ENCODE assay signal across 10 mouse cellular contexts in the genomic region with DNA sequence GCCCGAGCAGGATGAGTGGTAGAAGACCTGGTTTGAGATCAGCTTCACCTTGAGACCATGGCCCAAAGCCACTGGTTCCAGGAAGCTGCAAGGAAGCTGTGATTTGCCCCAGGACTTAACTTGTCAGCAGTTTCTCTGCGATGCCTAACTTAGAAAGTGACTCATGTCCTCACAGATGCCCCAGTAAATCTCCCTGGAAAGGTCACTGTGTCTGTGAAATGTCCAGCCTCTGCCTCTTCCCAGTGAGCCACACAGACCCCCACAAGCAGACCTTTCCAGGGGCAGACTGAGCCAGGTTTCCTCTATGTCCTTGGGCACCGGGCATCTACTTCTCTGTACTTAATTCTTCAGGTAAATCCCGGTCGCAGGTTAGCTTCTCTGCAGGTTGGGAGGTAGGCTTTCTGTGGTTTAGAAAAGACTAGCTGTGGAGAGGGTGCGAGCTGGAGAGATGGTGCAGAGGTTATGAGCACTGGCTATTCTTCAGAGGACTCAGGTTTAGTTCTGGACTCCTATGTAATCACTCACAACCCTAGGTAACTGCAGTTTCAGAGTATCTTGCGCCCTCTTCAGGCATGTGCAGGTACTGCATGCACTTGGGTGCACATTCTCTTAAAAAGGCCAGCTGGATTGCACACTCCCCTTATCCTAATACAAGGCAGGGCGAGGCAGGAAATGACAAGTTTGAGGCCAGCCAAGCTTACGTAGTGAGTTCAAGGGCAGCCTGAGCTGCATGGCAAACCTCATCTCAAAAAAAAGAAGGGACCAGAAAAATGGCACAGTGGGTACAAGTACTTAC. TPM values are rescaled to one million over a fixed set of nuclear protein-coding genes. Genes with fewer than 3 reads are reported as not detected.
A peak's percentile ranks its signal among the peaks of the same experiment; 100 is the strongest.
DNase-seq lines count a peak whose midpoint lies in the region; ATAC-seq and TF ChIP-seq lines count a peak whose summit lies in the region.
"Had no signal": no experiment of that assay in that cellular context is flagged by ENCODE, and none has a peak within 500 bp of the region (broad histone marks: within the 10 kb centered on the region; RNA-seq: fewer than 3 reads in every experiment).

No protein-coding gene starts in this region.

- no peak overlapping the region for H3K4me2 ChIP-seq in heart, embryonic 13.5 days
- H3K4me2 ChIP-seq in heart, embryonic 15.5 days, result no peak overlapping the region

- WGBS in heart, embryonic 13.5 days, result 67% methylated on average over 9 of the region's 9 CpGs
- 70% methylated on average over 9 of the region's 9 CpGs for WGBS in heart, embryonic 15.5 days

- H3K36me3 ChIP-seq in heart, embryonic 13.5 days, result peaks cover 22% of the 10 kb centered on the region
- no peaks in the 10 kb centered on the region for H3K36me3 ChIP-seq in MEL (ENCODE audit: control insufficient read depth in 1 of 2, insufficient read depth in 2 of 2, low read length in 2 of 2)
- H3K36me3 ChIP-seq in heart, embryonic 15.5 days, result no peaks in the 10 kb centered on the region

- TF ChIP-seq CTCF in MEL (IDR thresholded peaks at IDR 0.05 in 2 of 3, conservative IDR thresholded peaks at IDR 0.05 in 1 of 3; ENCODE audit: control insufficient read depth in 1 of 3, insufficient read depth in 1 of 3, low read depth in 2 of 3, low read length in 3 of 3, poor library complexity in 1 of 3, severe bottlenecking in 1 of 3), result peak; percentile 42 to 72 (median 44)

- no peak for DNase-seq in heart, adult 11 months
- DNase-seq in 3T3-L1 (ENCODE audit: low read depth, low spot score) (peak; percentile 75), MEL (ENCODE audit: low read depth, low spot score) (peak; percentile 17)
- DNase-seq in layer of hippocampus, adult 9-10 months (ENCODE audit: low spot score), result no peak
- no peak for DNase-seq in gastrocnemius, postnatal 4 days (ENCODE audit: low spot score in 2 of 2)
- DNase-seq in gastrocnemius, adult 8-10 months (ENCODE audit: low spot score in 2 of 2), result no peak

- H3K79me2 ChIP-seq in MEL (ENCODE audit: control insufficient read depth, insufficient read depth, low read length, poor library complexity), result no peaks in the 10 kb centered on the region

- H3K4me3 ChIP-seq in heart, embryonic 13.5 days, result no peak overlapping the region
- H3K4me3 ChIP-seq in MEL (ENCODE audit: control insufficient read depth in 1 of 2, insufficient read depth in 1 of 2, low read depth in 2 of 2, low read length in 2 of 2), result no peak overlapping the region
- H3K4me3 ChIP-seq in heart, embryonic 15.5 days, result no peak overlapping the region

- H3K9me3 ChIP-seq in heart, embryonic 13.5 days, result no peaks in the 10 kb centered on the region
- H3K9me3 ChIP-seq in MEL (replicated peaks; ENCODE audit: insufficient read depth, low read length), result no peaks in the 10 kb centered on the region
- no peaks in the 10 kb centered on the region for H3K9me3 ChIP-seq in heart, embryonic 15.5 days (replicated peaks)

- ATAC-seq in heart, embryonic 13.5 days (ENCODE audit: extremely low read depth, insufficient number of reproducible peaks, low FRiP score, low TSS enrichment), result no peak
- no peak for ATAC-seq in heart, embryonic 15.5 days (replicated peaks; ENCODE audit: insufficient number of reproducible peaks, insufficient read depth, low FRiP score, low read depth)

- H3K9ac ChIP-seq in heart, embryonic 13.5 days, result 0 out of 2 replicates have a peak overlapping the region, but pooled peaks have one; percentile 15
- no peak overlapping the region for H3K9ac ChIP-seq in MEL (ENCODE audit: control insufficient read depth, low read depth, low read length, poor library complexity, severe bottlenecking)
- H3K9ac ChIP-seq in heart, embryonic 15.5 days, result no peak overlapping the region

- H3K27ac ChIP-seq in heart, embryonic 13.5 days (replicated peaks), result peak overlapping the region; percentile 82
- no peak overlapping the region for H3K27ac ChIP-seq in MEL (ENCODE audit: control insufficient read depth, low read depth, low read length)
- H3K27ac ChIP-seq in heart, embryonic 15.5 days, result peak overlapping the region; percentile 73

- no peak for TF ChIP-seq RAD21 in MEL (IDR thresholded peaks at IDR 0.05; ENCODE audit: low read depth, low read length)

- peaks cover 53% of the 10 kb centered on the region for H3K4me1 ChIP-seq in heart, embryonic 13.5 days
- H3K4me1 ChIP-seq in MEL (ENCODE audit: control insufficient read depth in 1 of 2, insufficient read depth in 2 of 2, low read length in 2 of 2), result no peaks in the 10 kb centered on the region
- peaks cover 32% of the 10 kb centered on the region for H3K4me1 ChIP-seq in heart, embryonic 15.5 days (replicated peaks)

- no peak for TF ChIP-seq EP300 in MEL (IDR thresholded peaks at IDR 0.05; ENCODE audit: low read depth in 1 of 2, low read length in 2 of 2)

- H3K27me3 ChIP-seq in heart, embryonic 13.5 days (replicated peaks), result no peaks in the 10 kb centered on the region
- H3K27me3 ChIP-seq in MEL (ENCODE audit: control insufficient read depth in 1 of 2, insufficient read depth in 2 of 2, low read length in 2 of 2), result no peaks in the 10 kb centered on the region
- no peaks in the 10 kb centered on the region for H3K27me3 ChIP-seq in heart, embryonic 15.5 days

- no peak for TF ChIP-seq POLR2A in MEL (IDR thresholded peaks at IDR 0.05; ENCODE audit: control insufficient read depth in 1 of 2, insufficient read depth in 1 of 2, low read depth in 1 of 2, low read length in 2 of 2, poor library complexity in 1 of 2)

TF ChIP-seq in MEL, 35 proteins besides CTCF, POLR2A, EP300 and RAD21:
- no peak for TF ChIP-seq MAZ (IDR thresholded peaks at IDR 0.05; ENCODE audit: low read depth, low read length)
- TF ChIP-seq ZC3H11A (IDR thresholded peaks at IDR 0.05; ENCODE audit: low read depth, low read length), result no peak

RNA-seq across cellular contexts. Expression of a gene that starts 16.7 kb away (rescaled TPM):
- polyA plus RNA-seq in heart, embryonic 13.5 days (2015; fragmentation: Nextera tagmentation; extraction: Ambion mirVana), result 29.5 and 32.0 TPM in 2 replicates
- total RNA-seq in MEL (2012; rRNA removed), result not detected in 2 replicates
- not detected for polyA plus RNA-seq in MEL (2012; ENCODE audit: insufficient read depth in 1 of 2, insufficient read length in 2 of 2, low read depth in 1 of 2, low replicate concordance in 2 of 2, missing spikeins in 1 of 2)
- polyA plus RNA-seq in heart, embryonic 15.5 days (2015; fragmentation: Nextera tagmentation; extraction: Ambion mirVana), result 17.1 and 21.9 TPM in 2 replicates
- total RNA-seq in gastrocnemius, postnatal 4 days (2021), result 1 to 10 TPM in 1 of 2 experiments, under 1 TPM in 1; 0.91 to 1.6 TPM
- under 1 TPM in 1 of 4 experiments, not detected in 3; 0.05 TPM for total RNA-seq in gastrocnemius, adult 8-10 months (2022)

RNA-seq across cellular contexts. Expression of a gene that starts 27.1 kb away (rescaled TPM):
- not detected in 2 replicates for polyA plus RNA-seq in heart, embryonic 13.5 days (2015; fragmentation: Nextera tagmentation; extraction: Ambion mirVana)
- not detected in 2 replicates for total RNA-seq in MEL (2012; rRNA removed)
- polyA plus RNA-seq in MEL (2012; ENCODE audit: insufficient read depth in 1 of 2, insufficient read length in 2 of 2, low read depth in 1 of 2, low replicate concordance in 2 of 2, missing spikeins in 1 of 2), result not detected
- not detected in 2 replicates for polyA plus RNA-seq in heart, embryonic 15.5 days (2015; fragmentation: Nextera tagmentation; extraction: Ambion mirVana)
- not detected for total RNA-seq in gastrocnemius, postnatal 4 days (2021)
- total RNA-seq in gastrocnemius, adult 8-10 months (2022), result not detected
- total RNA-seq: heart, adult 18-20 months; left cerebral cortex, postnatal 36 days had no signal

RNA-seq across cellular contexts. Expression of a gene that starts 45.8 kb away (rescaled TPM):
- 6.0 and 11.9 TPM in 2 replicates for polyA plus RNA-seq in heart, embryonic 13.5 days (2015; fragmentation: Nextera tagmentation; extraction: Ambion mirVana)
- total RNA-seq in MEL (2012; rRNA removed), result 79.9 and 188 TPM in 2 replicates
- polyA plus RNA-seq in MEL (2012; ENCODE audit: insufficient read depth in 1 of 2, insufficient read length in 2 of 2, low read depth in 1 of 2, low replicate concordance in 2 of 2, missing spikeins in 1 of 2), result 10 to 100 TPM in 1 of 2 experiments, not detected in 1; 71.2 TPM
- polyA plus RNA-seq in heart, embryonic 15.5 days (2015; fragmentation: Nextera tagmentation; extraction: Ambion mirVana), result 6.5 and 8.6 TPM in 2 replicates
- 100 to 1,000 TPM; 157 to 177 TPM for total RNA-seq in gastrocnemius, postnatal 4 days (2021)
- total RNA-seq in gastrocnemius, adult 8-10 months (2022), result 100 to 1,000 TPM in 3 of 4 experiments, 10 to 100 TPM in 1; 99.2 to 128 (median 106) TPM

Comparison
In these comparisons a context has a peak if more than half of its experiments do, and no peak if none do; other contexts are left out.
1. DNase-seq: peak in 3T3-L1 (single experiment) and MEL (single experiment); none in heart, adult 11 months (single experiment), layer of hippocampus, adult 9-10 months (single experiment), gastrocnemius, postnatal 4 days (0 of 2) and gastrocnemius, adult 8-10 months (0 of 2).